Mouse (Mus musculus) stomach, postnatal 0 days (tissue): ENCODE data around the gene Myl10.

Experiments
- CTCF ChIP-seq: IDR thresholded peaks from 2 replicates; pipeline ENCODE4 v1.5.1; 2016; ENCODE audit warnings: antibody characterized with exemption, low read depth, mild to moderate bottlenecking, moderate library complexity
- EP300 ChIP-seq: optimal IDR thresholded peaks from 2 replicates; pipeline ENCODE3; 2016; ENCODE audit warnings: antibody characterized with exemption

GRCm38 (mm10) chr5:136649071-136649470 lies 43.9 kb upstream of the Myl10 start:
- TF ChIP-seq EP300 (no peak), CTCF (no peak)
